Mouse (Mus musculus) midbrain, embryonic 14.5 days (tissue): Measurements from ENCODE around the gene Cdkn2d. TPM values are rescaled to one million over a fixed set of nuclear protein-coding genes. Genes with fewer than 3 reads are reported as not detected.
"Not testable (repeated sequence)": the region's sequence is repeated elsewhere in the genome, so short reads cannot be mapped to it uniquely, and the experiment has no call there.

Source experiments
- ATAC-seq: fragments of 200-750 bp; cut with Nextera tagmentation; 2 replicates; pipeline ENCODE4 v1.8.0; 2017; ENCODE audit warnings: moderate number of reproducible peaks, moderate library complexity; ENCODE audit not compliant: low FRiP score, low TSS enrichment
- DNase-seq: peaks from one replicate; pipeline ENCODE4 v3.0.0-alpha.2; 2015
- H3K27ac ChIP-seq: fragments of 300-500 bp; sonication (generic); replicated peaks from 2 replicates; pipeline ENCODE4 v1.5.1; 2014; ENCODE audit warnings: mild to moderate bottlenecking, low read depth, low read length, moderate library complexity
- H3K27me3 ChIP-seq: fragments of 300-500 bp; sonication (generic); 2 replicates; pipeline ENCODE4 v1.6.1; 2014; ENCODE audit warnings: low read length, control low read depth, mixed read lengths; ENCODE audit not compliant: control insufficient read depth, insufficient read depth
- H3K36me3 ChIP-seq: fragments of 300-500 bp; sonication (generic); 2 replicates; pipeline ENCODE4 v1.6.1; 2014; ENCODE audit warnings: low read length, control low read depth; ENCODE audit not compliant: control insufficient read depth, insufficient read depth
- H3K4me1 ChIP-seq: fragments of 300-500 bp; sonication (generic); 2 replicates; pipeline ENCODE4 v1.6.1; 2014; ENCODE audit warnings: mild to moderate bottlenecking, antibody characterized with exemption, low read length, control low read depth; ENCODE audit not compliant: control insufficient read depth, insufficient read depth
- H3K4me2 ChIP-seq: fragments of 300-500 bp; sonication (generic); 2 replicates; pipeline ENCODE4 v1.6.1; 2014; ENCODE audit warnings: mild to moderate bottlenecking, low read length, moderate library complexity
- H3K4me3 ChIP-seq: fragments of 300-500 bp; sonication (generic); replicated peaks from 2 replicates; pipeline ENCODE4 v1.5.1; 2014; ENCODE audit warnings: low read depth, low read length
- H3K9ac ChIP-seq: fragments of 300-500 bp; sonication (generic); replicated peaks from 2 replicates; pipeline ENCODE4 v1.6.1; 2014; ENCODE audit warnings: mild to moderate bottlenecking, low read length, moderate library complexity
- H3K9me3 ChIP-seq: fragments of 300-500 bp; sonication (generic); 2 replicates; pipeline ENCODE4 v1.6.1; 2016; ENCODE audit warnings: low read length, control low read depth, mixed read lengths; ENCODE audit not compliant: control insufficient read depth
- whole genome bisulfite sequencing: fragments of 180-500 bp; shearing (Covaris S2); extraction: QIAGEN DNeasy Blood & Tissue Kit; methylation state at CpG from one replicate; pipeline ENCODE4 v1.1.7; 2014; 5-methylcytosine and 5-hydroxymethylcytosine counted together
- polyA plus RNA-seq: library from polyadenylated mRNA; unstranded; fragments of >200 nt; fragmentation: Nextera tagmentation; extraction: Ambion mirVana; gene quantifications from 2 replicates; pipeline ENCODE4 v1.2.1, GENCODE M21; 2014

Cdkn2d gene
- polyA plus RNA-seq, 1 experiment from 2014 or later: 84.9 TPM

DNA sequence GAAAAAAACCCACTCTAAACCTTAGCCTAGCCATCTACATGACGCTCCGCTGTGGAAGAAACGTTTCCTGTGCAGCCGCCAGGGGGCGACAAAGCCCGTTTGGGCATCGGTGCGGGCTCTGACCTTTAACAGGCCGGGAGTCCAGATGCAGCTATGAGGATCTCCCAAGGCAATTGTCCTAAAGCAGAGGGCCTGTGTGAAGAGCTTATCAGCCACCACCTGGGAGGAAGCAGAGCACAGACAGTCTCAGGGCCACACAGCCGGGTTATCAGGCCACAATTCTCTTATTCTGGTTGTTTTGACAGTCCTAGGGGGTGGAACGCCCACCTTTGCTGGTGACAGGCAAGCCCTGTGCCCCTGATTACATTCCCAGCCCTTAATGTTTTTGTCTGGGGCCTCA is 22.2 kb upstream of the Cdkn2d start:
- ATAC-seq: 0 out of 2 replicates have a peak, but pooled peaks have one; percentile 11
- H3K36me3 ChIP-seq: no peaks in the 10 kb centered on the region
- no peak overlapping the region for H3K4me2 ChIP-seq
- H3K27me3 ChIP-seq: peaks cover 11% of the 10 kb centered on the region; the same call in 1 of the 2 replicates
- DNase-seq: peak; percentile 89
- no peaks in the 10 kb centered on the region for H3K4me1 ChIP-seq
- WGBS: 7% methylated on average over 11 of the region's 11 CpGs
- H3K9me3 ChIP-seq: no peaks in the 10 kb centered on the region
- no peak overlapping the region for H3K9ac ChIP-seq
- no peak overlapping the region for H3K4me3 ChIP-seq
- H3K27ac ChIP-seq: no peak overlapping the region

DNA sequence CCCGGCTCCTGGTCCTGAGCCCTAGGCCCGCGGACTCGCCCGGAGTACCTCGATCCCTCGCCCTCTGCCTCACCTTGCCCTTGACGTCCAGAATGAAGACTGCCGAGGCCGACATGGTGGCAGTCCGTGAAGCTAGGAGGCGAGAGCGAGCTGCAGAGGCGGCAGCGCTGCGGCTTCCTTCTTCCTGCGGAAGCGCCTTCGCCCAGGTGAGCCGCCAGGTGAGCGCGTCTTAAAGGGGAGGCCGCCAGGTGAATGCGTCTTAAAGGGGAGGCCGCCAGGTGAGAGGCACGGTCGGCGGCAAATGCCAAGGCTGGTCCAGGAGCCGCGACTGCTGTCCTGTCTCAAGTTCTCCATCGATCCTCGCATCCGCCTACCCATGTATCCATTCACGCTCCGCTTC is 20.9 kb upstream of the Cdkn2d start, which contains the start of gene Ap1m2:
TSS of gene Ap1m2 (minus strand) at position 204 of the 400 bp plus-strand sequence.
- DNase-seq (no peak), ATAC-seq (no peak)
- Histone ChIP-seq H3K27me3 (peaks cover 11% of the 10 kb centered on the region; the same call in 1 of the 2 replicates), H3K27ac (no peak within 1 kb of the TSS), H3K4me1 (no peaks in the 10 kb centered on the region), H3K36me3 (no peaks in the 10 kb centered on the region), H3K9ac (no peak within 1 kb of the TSS; the same call in 1 of the 2 replicates), H3K9me3 (no peaks in the 10 kb centered on the region), H3K4me3 (peak within 1 kb of the TSS; percentile 10; the same call in 1 of the 2 replicates), H3K4me2 (peak within 1 kb of the TSS; percentile 32)
- 15% methylated on average over 35 of the region's 35 CpGs for WGBS

DNA sequence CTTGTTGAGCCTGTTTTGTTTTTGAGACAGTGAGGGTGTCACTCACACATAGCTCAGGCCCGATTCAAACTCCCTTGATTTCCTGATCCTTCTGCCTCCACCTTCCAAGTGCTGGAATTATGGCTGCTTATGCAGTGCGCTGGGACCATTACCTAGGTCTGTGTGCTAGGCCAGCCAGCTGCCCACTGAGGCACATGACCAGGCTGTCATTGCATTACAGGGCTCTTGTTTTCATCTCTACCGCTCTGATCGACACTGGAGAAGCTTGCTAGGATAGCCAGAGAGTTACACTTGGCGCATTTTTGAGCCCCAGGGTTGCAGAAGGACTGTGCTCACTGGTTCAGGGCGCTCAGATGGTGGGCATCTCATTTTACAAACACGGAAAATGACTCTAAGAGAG is 20.5 kb upstream of the Cdkn2d start:
- whole genome bisulfite sequencing: 27% methylated on average over 7 of the region's 7 CpGs
- H3K27ac ChIP-seq: no peak overlapping the region

DNA sequence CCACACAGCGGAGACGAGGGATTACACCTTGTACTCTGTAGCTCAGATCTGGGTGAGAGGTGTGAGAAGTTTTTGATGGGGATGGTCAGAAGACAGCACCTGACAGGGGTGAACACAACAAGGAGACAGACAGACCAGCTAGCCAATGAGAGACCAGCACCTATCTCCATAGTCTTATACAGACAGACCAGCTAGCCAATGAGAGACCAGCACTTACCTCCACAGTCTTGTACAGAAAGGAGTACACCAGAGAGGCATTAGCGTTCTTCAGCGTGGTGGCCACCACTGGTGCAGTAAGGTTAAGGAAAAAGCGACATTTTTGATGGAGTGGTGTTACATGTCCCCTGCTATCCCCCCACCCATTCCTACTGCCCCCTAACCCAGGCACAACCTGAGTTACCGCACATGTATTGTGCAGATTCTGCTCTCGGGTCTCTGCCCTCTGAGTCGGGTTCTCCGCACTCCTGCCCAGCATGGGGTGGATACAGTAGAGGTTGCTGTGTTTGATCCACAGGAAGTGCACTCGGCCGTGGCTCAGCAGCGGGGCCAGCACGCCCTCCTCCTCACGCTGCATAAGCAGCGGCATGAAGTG is 18.0 kb upstream of the Cdkn2d start:
- 73% methylated on average over 15 of the region's 15 CpGs for WGBS
- no peak overlapping the region for H3K4me3 ChIP-seq
- DNase-seq (no peak), ATAC-seq (no peak)
- peaks cover 11% of the 10 kb centered on the region; the same call in 1 of the 2 replicates for H3K27me3 ChIP-seq
- no peaks in the 10 kb centered on the region for H3K9me3 ChIP-seq
- H3K36me3 ChIP-seq: no peaks in the 10 kb centered on the region
- no peak overlapping the region for H3K4me2 ChIP-seq
- no peak overlapping the region for H3K9ac ChIP-seq
- no peak overlapping the region for H3K27ac ChIP-seq
- H3K4me1 ChIP-seq: no peaks in the 10 kb centered on the region

More for the DNA sequence above, 20.5 kb upstream of the Cdkn2d start:
- Histone ChIP-seq H3K9me3 (no peaks in the 10 kb centered on the region), H3K36me3 (no peaks in the 10 kb centered on the region), H3K4me1 (no peaks in the 10 kb centered on the region), H3K4me2 (peak overlapping the region; percentile 32; the same call in 1 of the 2 replicates), H3K9ac (no peak overlapping the region), H3K27me3 (peaks cover 11% of the 10 kb centered on the region; the same call in 1 of the 2 replicates), H3K4me3 (peak overlapping the region; percentile 10; the same call in 1 of the 2 replicates)
- DNase-seq (no peak), ATAC-seq (no peak)

DNA sequence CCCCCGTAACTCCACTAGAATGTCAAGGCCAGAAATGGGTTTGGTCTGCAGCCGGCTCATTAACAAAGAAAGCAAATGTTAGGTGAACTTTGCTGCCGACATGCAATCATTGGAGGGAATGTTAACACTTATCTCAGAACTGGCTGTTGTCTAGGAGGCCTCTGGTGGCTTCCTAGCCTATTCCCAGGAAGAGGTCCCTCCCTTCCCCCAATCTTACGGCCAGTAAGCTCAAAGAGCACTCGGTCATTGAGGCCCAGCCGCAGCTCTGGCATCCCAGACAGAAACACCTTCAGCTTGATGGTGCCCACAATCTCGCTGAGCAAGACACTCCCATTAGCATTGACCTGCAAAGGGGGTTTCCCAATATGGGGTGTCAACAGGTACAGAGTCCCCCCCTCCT is 13.9 kb upstream of the Cdkn2d start:
- no peak for DNase-seq
- no peak overlapping the region for H3K4me2 ChIP-seq
- H3K9ac ChIP-seq: no peak overlapping the region
- H3K4me1 ChIP-seq: no peaks in the 10 kb centered on the region
- WGBS: 89% methylated on average over 7 of the region's 7 CpGs
- no peak for ATAC-seq
- H3K27me3 ChIP-seq: no peaks in the 10 kb centered on the region
- H3K9me3 ChIP-seq: no peaks in the 10 kb centered on the region
- H3K27ac ChIP-seq: no peak overlapping the region
- H3K4me3 ChIP-seq: no peak overlapping the region
- H3K36me3 ChIP-seq: no peaks in the 10 kb centered on the region

DNA sequence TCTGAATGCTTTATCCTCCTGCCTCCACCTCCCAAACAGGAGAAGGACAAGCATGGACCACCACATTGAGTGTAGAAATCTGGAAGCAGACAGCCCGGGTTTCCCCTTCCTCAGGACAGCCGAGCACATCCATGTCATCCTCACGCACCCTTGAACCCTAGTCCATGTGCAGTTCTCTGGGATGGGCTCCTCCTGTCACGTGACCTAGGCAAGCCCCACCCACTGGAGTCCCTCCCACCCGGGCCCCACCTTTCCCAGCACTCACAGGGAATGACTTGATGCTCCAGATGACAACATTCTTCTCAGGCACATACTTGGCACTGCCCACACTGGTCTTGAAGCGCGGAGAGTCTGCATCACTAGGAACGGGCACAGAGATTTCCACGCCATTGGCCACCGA is 7.8 kb upstream of the Cdkn2d start:
- H3K36me3 ChIP-seq: no peaks in the 10 kb centered on the region
- no peak overlapping the region for H3K27ac ChIP-seq
- H3K9ac ChIP-seq: no peak overlapping the region
- H3K27me3 ChIP-seq: no peaks in the 10 kb centered on the region
- DNase-seq: no peak
- H3K4me3 ChIP-seq: no peak overlapping the region
- 85% methylated on average over 10 of the region's 10 CpGs for WGBS
- no peaks in the 10 kb centered on the region for H3K9me3 ChIP-seq
- ATAC-seq: no peak
- no peak overlapping the region for H3K4me2 ChIP-seq
- no peaks in the 10 kb centered on the region for H3K4me1 ChIP-seq

DNA sequence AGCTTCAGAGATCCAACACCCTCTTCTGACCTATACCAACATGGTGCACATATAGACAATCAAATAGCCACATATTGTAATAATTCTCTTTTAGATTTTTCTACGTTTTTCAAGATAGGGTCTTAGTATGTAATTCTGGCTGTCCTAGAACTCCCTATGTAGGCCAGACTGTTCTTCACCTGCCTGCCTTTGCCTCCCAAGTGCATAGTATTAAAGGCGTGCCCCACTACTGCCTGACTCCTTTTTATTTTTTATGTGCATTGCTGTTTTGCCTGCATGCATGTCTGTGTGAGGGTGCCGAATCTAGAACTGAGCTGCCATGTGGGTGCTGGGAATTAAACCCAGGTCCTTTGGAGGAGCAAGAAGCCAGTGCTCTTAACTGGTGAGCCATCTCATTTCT is 1.1 kb upstream of the Cdkn2d start:
- 95% methylated on average over 3 of the region's 3 CpGs for WGBS
- no peak overlapping the region for H3K4me3 ChIP-seq
- H3K36me3 ChIP-seq: no peaks in the 10 kb centered on the region

DNA sequence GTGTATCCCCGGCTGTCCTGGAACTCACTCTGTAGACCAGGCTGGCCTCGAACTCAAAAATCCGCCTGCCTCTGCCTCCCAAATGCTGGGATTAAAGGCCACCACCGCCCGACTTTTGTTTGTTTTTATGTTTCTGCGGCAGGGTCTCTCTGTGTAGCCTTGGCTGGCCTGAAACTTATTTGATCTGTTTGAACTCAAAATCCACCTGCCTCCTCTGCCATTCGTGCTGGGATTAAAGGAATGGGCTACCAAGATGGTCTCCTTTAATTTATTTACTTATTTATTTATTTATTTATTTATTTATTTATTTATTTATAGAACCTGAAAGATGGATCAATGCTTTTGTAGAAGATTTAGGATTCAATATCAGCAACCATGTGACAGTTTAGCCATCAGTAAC is 661 bp upstream of the Cdkn2d start:
- WGBS: 18% methylated on average over 7 of the region's 7 CpGs
- not testable (repeated sequence) for ATAC-seq, DNase-seq, H3K9me3 ChIP-seq, H3K36me3 ChIP-seq, H3K27me3 ChIP-seq
- Histone ChIP-seq H3K9ac (peak overlapping the region; percentile 70; the same call in 1 of the 2 replicates), H3K4me3 (peak overlapping the region; percentile 72; the same call in 1 of the 2 replicates), H3K4me2 (peak overlapping the region; percentile 84), H3K27ac (0 out of 2 replicates have a peak overlapping the region, but pooled peaks have one; percentile 56), H3K4me1 (peaks cover 28% of the 10 kb centered on the region)

More for the DNA sequence above, 1.1 kb upstream of the Cdkn2d start:
- Histone ChIP-seq H3K27ac (no peak overlapping the region), H3K9ac (no peak overlapping the region), H3K9me3 (no peaks in the 10 kb centered on the region), H3K27me3 (no peaks in the 10 kb centered on the region), H3K4me1 (peaks cover 24% of the 10 kb centered on the region), H3K4me2 (no peak overlapping the region)
- ATAC-seq (no peak), DNase-seq (no peak)

DNA sequence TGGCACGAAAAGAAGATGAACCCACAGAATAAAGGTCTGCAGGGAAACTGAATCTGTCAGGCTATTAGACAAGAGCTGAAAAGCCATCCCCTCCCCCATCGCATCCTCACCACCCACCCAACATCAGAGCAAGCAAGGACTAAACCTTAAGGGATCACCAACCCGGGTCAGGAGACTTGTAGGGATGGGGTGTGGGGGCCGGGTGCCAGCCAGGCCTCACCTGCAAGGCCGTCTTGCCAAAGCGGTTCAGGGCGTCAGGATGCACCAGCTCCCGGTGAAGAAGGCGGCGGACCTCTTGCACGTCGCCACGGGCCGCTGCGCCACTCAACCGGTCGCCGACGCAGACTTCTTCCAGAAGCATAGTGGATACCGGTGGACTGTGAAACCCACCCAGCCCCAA is 618 bp downstream of the Cdkn2d start:
- DNase-seq: peak; percentile 62
- Histone ChIP-seq H3K4me1 (peaks cover 33% of the 10 kb centered on the region), H3K4me3 (peak overlapping the region; percentile 72), H3K27ac (peak overlapping the region; percentile 82), H3K9me3 (no peaks in the 10 kb centered on the region), H3K36me3 (no peaks in the 10 kb centered on the region), H3K9ac (peak overlapping the region; percentile 70), H3K27me3 (no peaks in the 10 kb centered on the region), H3K4me2 (peak overlapping the region; percentile 84)
- no peak for ATAC-seq
- under 1% methylated on average over 20 of the region's 20 CpGs for WGBS
